Mouse (Mus musculus) ES-Bruce4 (cell line): Measurements from ENCODE around the gene Galns. TPM values are rescaled to one million over a fixed set of nuclear protein-coding genes. Genes with fewer than 3 reads are reported as not detected.

Experiments used
- H3K27ac ChIP-seq: 2 replicates; pipeline ENCODE4 v1.5.1; 2012; ENCODE audit warnings: low read length, inconsistent platforms; ENCODE audit not compliant: insufficient read depth
- H3K27me3 ChIP-seq: 2 replicates; pipeline ENCODE4 v1.6.1; 2012; ENCODE audit warnings: mild to moderate bottlenecking, low read length, inconsistent platforms; ENCODE audit not compliant: control insufficient read depth, poor library complexity, insufficient read depth, severe bottlenecking
- H3K36me3 ChIP-seq: 2 replicates; pipeline ENCODE4 v1.6.1; 2012; ENCODE audit warnings: inconsistent platforms, mild to moderate bottlenecking, low read length, moderate library complexity; ENCODE audit not compliant: control insufficient read depth, poor library complexity, insufficient read depth, severe bottlenecking
- H3K4me1 ChIP-seq: one replicate; pipeline ENCODE4 v1.8.1; 2011; ENCODE audit warnings: low read length; ENCODE audit not compliant: control insufficient read depth, insufficient read depth
- H3K4me3 ChIP-seq: 2 replicates; pipeline ENCODE4 v1.5.1; 2011; ENCODE audit warnings: low read depth, mild to moderate bottlenecking, low read length
- H3K9ac ChIP-seq: 2 replicates; pipeline ENCODE4 v1.6.1; 2012; ENCODE audit warnings: low read depth, mild to moderate bottlenecking, inconsistent platforms; ENCODE audit not compliant: poor library complexity, severe bottlenecking
- H3K9me3 ChIP-seq: replicated peaks from 2 replicates; pipeline ENCODE4 v1.6.1; 2012; ENCODE audit warnings: mild to moderate bottlenecking, low read length, inconsistent platforms; ENCODE audit not compliant: control insufficient read depth, poor library complexity, insufficient read depth, severe bottlenecking
- CTCF ChIP-seq: IDR thresholded peaks from one replicate; pipeline ENCODE4 v1.8.1; 2011; ENCODE audit warnings: low read depth, low read length
- EP300 ChIP-seq: IDR thresholded peaks from 2 replicates; pipeline ENCODE4 v1.6.1; 2011; ENCODE audit warnings: low read depth, low read length; ENCODE audit not compliant: insufficient read depth
- POLR2A ChIP-seq: IDR thresholded peaks from one replicate; pipeline ENCODE4 v1.8.1; 2011; ENCODE audit warnings: low read length; ENCODE audit not compliant: insufficient read depth
- polyA plus RNA-seq: library from polyadenylated mRNA; stranded (reverse); fragments of >200 nt; gene quantifications from 2 replicates; pipeline ENCODE4 v1.2.4, GENCODE M21; 2011; ENCODE audit warnings: low read depth; ENCODE audit not compliant: missing spikeins, insufficient read depth, insufficient read length

The Galns gene
- polyA plus RNA-seq, 1 experiment, result 11.9 TPM

DNA sequence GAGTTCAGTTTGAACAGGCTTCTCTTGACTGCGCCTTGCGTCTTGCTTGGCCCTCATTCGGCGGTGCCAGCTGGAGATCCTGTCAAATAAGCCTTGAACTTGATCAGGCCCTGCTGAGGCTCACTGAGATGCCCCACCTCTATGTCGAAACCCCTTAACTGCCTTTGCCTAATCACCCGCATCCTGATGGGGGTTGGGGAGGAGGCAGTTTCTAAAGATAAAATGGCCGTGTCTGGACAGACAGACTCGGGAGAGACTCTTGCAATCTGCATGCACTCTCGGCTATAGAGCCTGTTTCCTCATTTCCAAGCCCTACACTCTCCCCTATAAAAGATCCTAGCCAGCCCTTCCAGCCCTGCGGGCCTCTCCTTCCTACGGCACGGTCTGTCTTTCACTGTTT is 18.0 kb downstream of the Galns start:
- H3K4me1 ChIP-seq, result no peaks in the 10 kb centered on the region
- no peaks in the 10 kb centered on the region for H3K27me3 ChIP-seq
- no peak overlapping the region for H3K27ac ChIP-seq
- no peaks in the 10 kb centered on the region for H3K36me3 ChIP-seq
- no peaks in the 10 kb centered on the region for H3K9me3 ChIP-seq
- H3K9ac ChIP-seq, result no peak overlapping the region
- no peak overlapping the region for H3K4me3 ChIP-seq
- no peak for TF ChIP-seq EP300
- TF ChIP-seq CTCF, result no peak
- no peak for TF ChIP-seq POLR2A

GRCm38 (mm10) chr8:122586749-122587148 is 24.5 kb downstream of the Galns start:
- no peaks in the 10 kb centered on the region for H3K36me3 ChIP-seq
- H3K9ac ChIP-seq, result no peak overlapping the region
- H3K4me1 ChIP-seq, result peaks cover 8% of the 10 kb centered on the region
- H3K27me3 ChIP-seq, result no peaks in the 10 kb centered on the region
- H3K9me3 ChIP-seq, result no peaks in the 10 kb centered on the region
- no peak overlapping the region for H3K4me3 ChIP-seq
- H3K27ac ChIP-seq, result no peak overlapping the region
- TF ChIP-seq CTCF (no peak), POLR2A (no peak), EP300 (no peak)

DNA sequence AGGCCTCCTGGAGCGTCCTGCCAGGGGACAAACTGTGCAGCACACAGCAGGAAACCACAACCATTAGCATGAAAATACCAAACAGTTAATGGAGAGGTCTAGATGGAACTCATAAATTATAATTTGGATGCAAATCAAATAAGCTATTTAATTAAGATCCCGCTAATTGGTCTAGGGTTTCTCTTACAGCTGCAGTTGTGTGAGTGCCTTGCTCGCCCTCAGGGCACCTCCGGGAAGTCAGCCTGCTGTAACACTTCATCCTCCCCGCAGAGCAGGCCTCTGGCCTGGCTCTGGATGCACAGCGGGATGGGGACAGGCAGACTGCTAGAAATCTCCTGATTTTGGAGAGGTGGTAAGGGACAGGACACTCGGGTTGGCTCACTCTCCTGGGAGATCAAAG is 25.1 kb downstream of the Galns start:
- Histone ChIP-seq H3K4me3 (no peak overlapping the region), H3K27me3 (no peaks in the 10 kb centered on the region), H3K4me1 (peaks cover 8% of the 10 kb centered on the region), H3K9ac (no peak overlapping the region), H3K36me3 (no peaks in the 10 kb centered on the region), H3K27ac (no peak overlapping the region), H3K9me3 (no peaks in the 10 kb centered on the region)
- TF ChIP-seq EP300 (no peak), POLR2A (no peak), CTCF (no peak)

- Histone ChIP-seq H3K27ac (no peak overlapping the region), H3K9ac (no peak overlapping the region), H3K36me3 (no peaks in the 10 kb centered on the region), H3K4me3 (no peak overlapping the region), H3K27me3 (no peaks in the 10 kb centered on the region), H3K4me1 (peaks cover 8% of the 10 kb centered on the region), H3K9me3 (no peaks in the 10 kb centered on the region)
- TF ChIP-seq CTCF (no peak), EP300 (no peak), POLR2A (no peak)
Observed at GRCm38 (mm10) chr8:122585411-122585891, 25.8 kb downstream of the Galns start.

DNA sequence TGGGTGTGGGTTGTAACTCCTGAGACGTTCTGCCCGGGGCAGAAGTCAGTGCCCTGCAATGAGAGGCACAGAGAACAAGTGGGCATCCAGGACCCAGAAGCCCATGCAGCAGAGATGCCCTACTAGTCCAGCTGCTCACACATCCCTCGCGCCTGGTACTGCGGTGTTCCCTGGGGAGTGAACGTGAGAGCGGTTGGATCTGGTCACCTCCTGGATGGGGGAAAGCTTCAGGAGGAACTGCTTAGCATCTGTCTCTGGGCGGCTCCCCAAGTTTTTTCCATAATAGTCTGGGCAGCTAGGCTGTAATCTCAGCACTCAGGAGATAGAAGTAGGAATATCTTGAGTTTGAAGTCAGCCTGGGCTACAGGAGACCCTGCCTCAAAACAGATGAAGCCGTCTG is 26.3 kb downstream of the Galns start:
- no peaks in the 10 kb centered on the region for H3K27me3 ChIP-seq
- TF ChIP-seq EP300 (no peak), CTCF (no peak), POLR2A (no peak)
- no peaks in the 10 kb centered on the region for H3K9me3 ChIP-seq
- no peak overlapping the region for H3K27ac ChIP-seq
- no peak overlapping the region for H3K4me3 ChIP-seq
- H3K9ac ChIP-seq, result no peak overlapping the region
- peaks cover 10% of the 10 kb centered on the region for H3K4me1 ChIP-seq
- no peaks in the 10 kb centered on the region for H3K36me3 ChIP-seq

GRCm38 (mm10) chr8:122580926-122581325 is 30.3 kb downstream of the Galns start:
- H3K4me1 ChIP-seq, result peaks cover 14% of the 10 kb centered on the region

More at GRCm38 (mm10) chr8:122580926-122581325, 30.3 kb downstream of the Galns start:
- no peak for TF ChIP-seq CTCF
- TF ChIP-seq POLR2A, result no peak
- TF ChIP-seq EP300, result no peak
- H3K9ac ChIP-seq, result no peak overlapping the region
- H3K36me3 ChIP-seq, result no peaks in the 10 kb centered on the region
- H3K27ac ChIP-seq, result no peak overlapping the region
- H3K4me3 ChIP-seq, result no peak overlapping the region
- H3K27me3 ChIP-seq, result no peaks in the 10 kb centered on the region
- no peaks in the 10 kb centered on the region for H3K9me3 ChIP-seq
